Mouse (Mus musculus) cerebellum, adult (tissue): Measurements from ENCODE around the gene Tma16.

Experiments
- ATAC-seq: cut with Nextera tagmentation; 2 replicates; pipeline ENCODE4 v1.9.2; 2017; ENCODE audit warnings: mild to moderate bottlenecking, moderate library complexity, mixed read lengths; ENCODE audit not compliant: insufficient number of reproducible peaks, low FRiP score, low TSS enrichment

The Tma16 gene

DNA sequence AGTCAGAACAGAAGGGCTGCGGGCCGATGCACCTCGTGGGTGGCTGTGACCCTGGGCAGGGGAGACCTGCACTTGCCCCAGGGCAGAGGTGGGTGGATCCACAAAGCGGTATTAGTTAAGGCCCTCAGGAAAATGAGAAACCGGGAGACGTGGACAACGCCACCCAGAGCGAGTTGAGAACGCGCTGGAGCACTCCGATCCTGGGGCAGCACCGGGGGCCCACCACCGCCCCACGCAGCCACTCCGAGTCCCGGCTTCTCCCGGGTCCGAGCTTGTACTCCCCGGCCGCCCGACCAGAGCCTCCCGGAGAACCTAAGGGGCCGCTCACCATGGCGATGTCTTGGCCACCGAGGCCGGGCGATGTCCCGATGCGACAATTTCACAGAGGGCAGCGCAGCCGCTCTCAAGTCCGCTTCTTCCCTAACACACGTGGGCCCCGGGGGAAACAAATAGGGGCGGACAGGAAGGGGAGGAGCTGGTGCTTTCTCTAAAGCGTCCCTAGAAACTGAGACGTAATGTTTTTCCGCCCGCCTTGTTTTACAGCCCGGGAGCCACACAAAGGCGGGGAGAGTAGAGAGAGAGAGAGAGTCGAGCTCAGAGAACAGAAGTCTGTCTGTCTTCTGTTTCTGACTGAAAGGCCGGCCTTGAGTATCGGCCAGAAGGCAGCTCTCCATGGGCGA lies at the start of gene Tma16:
Tma16 (minus strand) TSS at position 447 of the 680 bp plus-strand sequence.
- ATAC-seq: peak; percentile 90

DNA sequence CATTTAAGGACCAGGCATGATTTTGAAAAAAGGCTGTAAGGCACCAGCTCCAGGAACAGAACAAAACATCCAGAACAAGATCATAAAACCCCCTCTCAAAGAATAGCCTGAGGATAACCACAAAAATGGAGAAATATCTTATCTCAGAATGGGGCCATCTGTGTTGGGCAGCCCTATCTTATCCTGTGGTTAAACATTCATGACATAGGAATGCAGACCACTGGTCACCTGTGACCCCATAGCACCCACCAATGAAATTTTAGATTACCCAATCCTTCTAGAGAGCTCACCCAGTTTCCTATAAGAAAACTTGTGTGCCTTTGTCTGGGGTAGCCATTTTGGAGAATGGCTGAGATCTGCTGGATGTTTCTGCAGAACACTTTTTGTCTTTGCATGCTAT lies 34.2 kb upstream of the Tma16 start:
- ATAC-seq: no peak

DNA sequence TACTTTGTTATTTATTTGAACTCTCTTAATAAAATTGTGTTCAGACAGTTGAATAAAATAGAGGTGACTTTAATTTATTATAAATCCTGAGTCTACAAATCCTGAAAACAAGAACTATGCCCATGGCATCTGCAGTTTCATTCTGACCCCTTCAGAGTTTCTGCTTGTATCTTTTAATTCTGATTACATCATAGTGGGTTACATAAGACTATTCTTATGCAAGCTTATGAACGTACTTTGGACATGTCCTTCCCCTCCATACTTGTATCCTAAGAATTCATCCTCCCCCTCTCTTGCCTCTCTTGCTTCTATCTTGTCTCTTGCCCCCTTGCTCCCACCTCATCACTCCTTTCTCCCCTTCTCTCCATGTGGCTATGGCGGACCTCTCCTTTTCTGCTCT lies 32.8 kb upstream of the Tma16 start:
- ATAC-seq: no peak

GRCm38 (mm10) chr8:66511537-66511936 lies 25.2 kb upstream of the Tma16 start, which contains the start of gene Tktl2:
Tktl2 (plus strand) TSS chr8:66511756.
- ATAC-seq: no peak

GRCm38 (mm10) chr8:66503381-66503780 lies 17.1 kb upstream of the Tma16 start:
- no peak for ATAC-seq

DNA sequence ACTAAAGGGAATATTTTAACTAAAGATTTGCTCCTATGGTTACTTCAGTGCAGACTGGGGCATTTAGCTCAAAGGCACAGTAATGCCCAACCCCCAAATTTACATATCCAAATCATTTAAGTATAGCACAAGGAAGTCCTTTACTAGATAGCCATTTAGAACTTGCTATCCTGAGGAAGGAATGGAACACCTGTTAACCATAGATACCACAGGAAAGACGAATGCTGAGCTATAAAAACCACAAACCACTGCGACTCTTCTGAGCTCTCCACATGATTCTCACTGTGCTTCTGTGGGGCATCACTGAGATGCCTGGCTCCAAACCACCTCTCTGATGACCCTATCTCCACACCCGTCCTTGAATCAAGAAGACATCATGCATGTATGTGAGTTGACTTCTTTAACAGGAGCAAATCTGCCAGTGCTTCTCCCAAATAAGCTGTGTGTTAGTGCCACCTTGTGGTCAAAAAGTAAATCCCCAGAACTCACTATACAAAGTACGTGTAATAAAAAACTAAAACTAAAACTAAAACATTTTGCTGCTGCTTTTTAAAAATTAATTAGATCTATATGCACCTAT lies 10.8 kb upstream of the Tma16 start:
- ATAC-seq: peak; percentile 57

DNA sequence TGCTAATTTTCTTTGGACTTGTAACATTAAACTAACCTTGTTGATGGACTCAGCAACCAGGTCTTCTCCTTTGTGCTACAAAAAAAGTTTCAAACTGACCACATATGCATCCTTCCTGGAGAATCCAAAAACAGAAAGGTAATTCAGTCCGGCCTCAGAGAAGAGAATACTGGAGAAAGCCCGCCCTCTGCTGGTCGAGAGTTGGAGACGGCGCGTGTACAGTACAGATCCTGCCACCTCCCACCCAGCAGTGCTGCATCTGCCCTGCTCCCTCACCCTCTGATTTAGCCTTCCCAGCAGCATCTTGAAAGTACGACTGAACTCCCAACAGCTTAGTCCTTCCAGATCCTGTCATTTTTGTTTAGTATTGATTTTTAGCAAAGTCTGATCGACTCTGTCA lies 9.4 kb upstream of the Tma16 start:
- peak; percentile 81 for ATAC-seq

DNA sequence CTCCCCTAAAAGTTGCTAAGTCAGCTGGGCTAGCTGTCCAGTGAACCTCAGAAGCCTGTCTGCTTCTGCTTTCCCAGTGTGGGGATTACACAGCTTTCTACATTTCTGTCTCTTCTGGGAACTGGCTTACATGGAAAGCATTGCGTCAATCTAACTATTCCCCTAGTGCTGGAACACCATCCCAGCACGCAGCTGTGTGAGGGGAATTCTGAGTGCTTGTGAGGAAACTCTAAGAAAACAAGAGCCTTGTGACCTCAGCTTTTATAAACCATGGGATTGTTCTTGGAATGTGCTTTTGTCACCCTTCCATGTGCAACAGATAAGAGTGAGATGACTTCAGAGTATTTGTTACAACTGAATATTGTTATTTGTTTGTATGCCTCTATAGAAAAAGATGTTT lies 8.2 kb upstream of the Tma16 start:
- ATAC-seq: no peak

DNA sequence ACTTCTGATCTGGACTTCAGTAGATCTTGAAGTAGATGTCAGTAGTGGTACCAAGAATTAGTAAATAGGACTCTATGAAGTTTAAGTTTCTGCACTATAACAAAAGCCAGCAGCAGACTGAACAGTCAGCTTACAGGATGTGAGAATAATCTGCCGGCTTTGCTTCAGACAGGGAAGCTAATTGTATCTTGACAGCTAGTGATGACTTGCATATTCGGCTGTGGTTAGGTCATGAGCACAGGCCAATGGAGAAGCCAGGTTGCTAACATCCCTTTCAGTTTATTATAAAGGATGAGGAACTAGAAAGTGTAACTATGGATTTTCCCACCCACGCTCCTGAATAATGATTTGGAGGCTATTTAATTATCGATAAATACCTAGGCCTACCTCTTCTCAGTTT lies 4.3 kb upstream of the Tma16 start:
- no peak for ATAC-seq

DNA sequence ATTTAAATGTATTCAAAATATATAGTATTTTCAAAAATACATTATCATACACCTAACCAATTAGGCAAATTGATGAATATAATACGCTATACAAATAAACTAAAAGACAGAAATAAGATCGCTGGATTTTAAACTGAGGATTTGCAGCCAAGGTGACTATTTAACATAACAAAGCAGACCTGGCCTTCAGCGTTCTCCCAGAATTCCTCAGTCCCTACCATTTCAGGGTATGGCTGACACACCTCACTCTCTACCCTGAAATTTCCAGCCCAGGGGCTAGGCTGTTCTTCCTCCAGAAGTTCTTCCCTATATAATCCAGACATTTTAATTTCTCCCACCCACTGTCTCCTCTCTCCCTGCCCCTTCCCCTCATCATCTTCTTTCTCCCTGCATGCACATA lies 2.2 kb upstream of the Tma16 start:
- ATAC-seq: no peak

GRCm38 (mm10) chr8:66476880-66477279 lies 9.4 kb downstream of the Tma16 start:
- ATAC-seq: no peak

DNA sequence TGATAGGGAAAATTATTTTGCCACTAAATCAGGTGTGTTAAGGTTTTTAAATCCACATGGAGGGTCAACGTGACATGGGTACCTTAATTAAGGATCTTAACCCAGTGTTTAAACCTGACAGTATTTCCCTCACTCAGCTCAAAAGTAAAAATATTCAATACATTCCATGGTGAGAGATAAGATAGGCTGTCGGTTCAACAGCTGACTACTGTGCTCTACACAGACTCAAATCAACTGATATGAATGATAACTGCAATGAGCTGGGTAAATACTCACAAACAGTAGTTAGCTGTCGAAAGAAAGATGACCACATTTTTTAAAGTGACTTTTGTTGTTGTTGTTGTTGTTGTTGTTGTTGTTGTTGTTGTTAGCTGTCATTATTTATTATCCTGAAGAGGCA lies 16.5 kb downstream of the Tma16 start:
- ATAC-seq: no peak

DNA sequence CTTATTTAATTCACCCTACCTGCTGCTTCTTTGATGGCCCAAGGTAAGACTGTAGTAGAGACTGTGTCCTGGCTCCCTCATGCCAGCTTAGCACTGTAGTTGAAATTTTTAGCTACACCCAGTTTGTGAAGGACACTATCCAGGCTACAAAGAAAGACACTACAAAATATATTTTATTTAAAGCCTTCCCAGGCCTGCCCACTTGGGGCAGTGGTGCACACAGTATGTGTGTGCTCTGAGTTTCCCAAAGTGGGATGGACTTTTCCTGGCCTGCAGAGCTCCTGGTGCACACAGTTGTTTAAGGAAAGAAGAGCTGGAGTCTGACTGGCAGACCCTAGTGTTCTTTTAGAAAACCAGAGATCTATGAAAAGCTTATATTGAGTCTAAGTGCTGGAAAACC lies 29.3 kb downstream of the Tma16 start:
- peak; percentile 31; the same call in 1 of the 2 replicates for ATAC-seq

GRCm38 (mm10) chr8:66450691-66451090 lies 35.6 kb downstream of the Tma16 start:
- ATAC-seq: peak; percentile 64; the same call in 1 of the 2 replicates

GRCm38 (mm10) chr8:66445351-66445750 lies 41.0 kb downstream of the Tma16 start:
- no peak for ATAC-seq

- ATAC-seq: no peak
Observed at GRCm38 (mm10) chr8:66444141-66444540, 42.2 kb downstream of the Tma16 start.

- no peak for ATAC-seq
Observed at GRCm38 (mm10) chr8:66442778-66443177, 43.6 kb downstream of the Tma16 start.

DNA sequence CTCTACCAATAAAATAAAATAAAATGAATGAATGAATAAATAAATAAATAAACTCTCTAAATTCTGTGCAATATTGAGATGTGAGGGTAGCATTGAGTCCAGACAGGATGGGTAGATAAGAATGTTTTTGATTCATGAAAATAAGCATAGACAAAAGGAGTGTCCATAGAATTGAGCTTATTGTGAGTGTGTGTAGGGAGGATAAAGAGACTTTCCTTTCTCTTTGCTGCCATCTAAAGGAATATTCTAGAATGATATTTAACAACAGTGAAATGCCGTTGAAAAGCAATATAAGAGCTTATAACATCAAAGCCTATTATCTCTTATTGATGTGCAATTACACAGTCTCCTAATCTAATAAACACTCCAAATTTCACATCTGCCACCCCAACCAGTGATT lies 45.2 kb downstream of the Tma16 start:
- ATAC-seq: no peak

DNA sequence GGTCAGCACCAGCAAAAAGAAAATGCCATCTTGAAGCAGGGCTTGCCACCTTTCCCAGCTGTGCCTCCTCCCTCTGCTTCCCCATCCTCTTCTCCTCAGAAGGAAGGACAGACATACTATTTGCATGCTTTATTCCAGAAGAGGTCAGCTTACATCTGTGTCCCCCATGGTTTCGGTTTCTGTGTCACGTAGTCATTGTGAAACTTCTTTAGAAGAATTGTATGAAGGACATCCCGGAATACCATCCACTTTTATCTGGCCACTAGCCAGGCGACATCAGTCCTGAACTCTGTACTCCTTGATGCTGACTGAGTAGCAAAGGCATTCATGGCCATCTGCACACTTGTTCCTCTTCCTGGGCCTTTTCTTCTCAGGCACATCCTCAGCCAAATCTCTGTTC lies 47.9 kb downstream of the Tma16 start:
- no peak for ATAC-seq

DNA sequence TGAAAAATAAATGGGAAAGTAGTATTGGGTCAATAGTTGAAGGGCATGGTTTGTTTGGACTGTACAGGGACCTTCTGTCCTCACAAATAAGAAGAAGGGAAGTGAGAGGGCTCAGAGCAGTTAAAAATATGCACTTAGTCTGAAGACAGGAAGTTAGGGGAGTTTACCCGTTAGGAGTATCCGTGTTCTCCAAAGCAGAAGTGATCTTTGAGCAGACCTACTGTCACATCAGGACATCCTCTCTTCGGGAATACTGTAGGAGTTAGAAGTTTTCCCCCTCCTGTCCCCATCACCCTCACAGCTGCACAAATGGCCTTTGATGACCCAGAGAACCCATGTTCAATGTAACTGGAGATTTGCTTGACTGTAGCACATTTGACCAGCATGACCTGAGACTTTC lies 48.4 kb downstream of the Tma16 start:
- no peak for ATAC-seq

DNA sequence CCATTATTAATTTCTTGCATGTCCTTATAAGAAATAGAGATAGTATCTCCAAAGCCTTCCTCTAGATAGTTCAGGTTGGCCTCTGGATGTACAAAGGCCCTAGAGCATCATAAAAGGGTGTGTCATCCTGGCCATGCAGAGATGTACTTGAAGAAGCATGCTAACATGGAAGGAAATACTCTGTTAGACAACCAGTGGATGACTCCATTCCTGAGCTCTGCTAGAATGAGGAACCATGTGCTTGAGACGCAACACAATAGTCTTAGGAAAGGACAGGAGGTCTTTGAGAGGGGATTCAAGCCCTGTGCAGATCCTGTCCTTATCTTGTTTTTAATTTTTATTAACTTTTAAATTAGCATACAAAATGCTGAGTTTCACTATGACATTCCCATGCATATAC lies 49.5 kb downstream of the Tma16 start:
- no peak for ATAC-seq

DNA sequence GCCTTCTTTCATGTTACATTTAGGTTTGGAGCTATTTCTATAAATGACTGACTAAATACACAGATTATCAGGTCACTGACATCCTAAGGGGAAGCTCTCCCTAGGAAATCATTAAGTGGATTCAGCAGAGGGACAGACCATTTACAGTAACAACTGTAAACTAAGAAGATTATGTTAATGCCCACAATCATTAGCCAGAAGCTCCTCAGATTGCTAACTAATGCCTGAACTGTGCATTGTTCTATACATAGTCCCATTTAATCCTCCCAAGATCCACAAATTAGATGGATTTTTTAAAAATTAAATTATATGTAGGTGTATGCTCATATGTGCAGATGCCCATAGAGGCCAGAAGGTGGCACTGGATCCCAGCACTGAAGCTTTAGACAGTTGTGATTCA lies 52.8 kb downstream of the Tma16 start:
- no peak for ATAC-seq
